Mouse (Mus musculus) embryonic facial prominence, embryonic 11.5 days (tissue): ENCODE measurements around the gene Copa. TPM values are rescaled to one million over a fixed set of nuclear protein-coding genes. Genes with fewer than 3 reads are reported as not detected.

Experiments
- ATAC-seq: fragments of 200-750 bp; cut with Nextera tagmentation; replicated peaks from 2 replicates; pipeline ENCODE4 v1.8.0; 2017; ENCODE audit warnings: low read depth; ENCODE audit not compliant: insufficient number of reproducible peaks, low FRiP score, low TSS enrichment
- DNase-seq: peaks from one replicate; pipeline ENCODE4 v3.0.0-alpha.2; 2015; ENCODE audit warnings: low spot score
- H3K27ac ChIP-seq: fragments of 300-500 bp; sonication (generic); replicated peaks from 2 replicates; pipeline ENCODE4 v1.5.1; 2014; ENCODE audit warnings: mild to moderate bottlenecking, low read depth, low read length, control low read depth
- H3K27me3 ChIP-seq: fragments of 300-500 bp; sonication (generic); 2 replicates; pipeline ENCODE4 v1.6.1; 2014; ENCODE audit warnings: mild to moderate bottlenecking, low read length, moderate library complexity, mixed read lengths; ENCODE audit not compliant: control insufficient read depth, insufficient read depth
- H3K36me3 ChIP-seq: fragments of 300-500 bp; sonication (generic); replicated peaks from 2 replicates; pipeline ENCODE4 v1.6.1; 2014; ENCODE audit warnings: low read depth, mild to moderate bottlenecking, low read length, moderate library complexity, mixed read lengths; ENCODE audit not compliant: control insufficient read depth, insufficient read depth
- H3K4me1 ChIP-seq: fragments of 300-500 bp; sonication (generic); 2 replicates; pipeline ENCODE4 v1.6.1; 2014; ENCODE audit warnings: low read length, mixed read lengths; ENCODE audit not compliant: control insufficient read depth, insufficient read depth
- H3K4me2 ChIP-seq: fragments of 300-500 bp; sonication (generic); 2 replicates; pipeline ENCODE4 v1.6.1; 2014; ENCODE audit warnings: low read depth, mild to moderate bottlenecking, control low read depth, low read length, moderate library complexity
- H3K4me3 ChIP-seq: fragments of 300-500 bp; sonication (generic); 2 replicates; pipeline ENCODE4 v1.5.1; 2014; ENCODE audit warnings: low read depth, low read length, control low read depth
- H3K9ac ChIP-seq: fragments of 300-500 bp; sonication (generic); replicated peaks from 2 replicates; pipeline ENCODE4 v1.6.1; 2014; ENCODE audit warnings: mild to moderate bottlenecking, control low read depth, low read length
- H3K9me3 ChIP-seq: fragments of 300-500 bp; sonication (generic); replicated peaks from 2 replicates; pipeline ENCODE4 v1.6.1; 2016; ENCODE audit warnings: mild to moderate bottlenecking, low read length, inconsistent platforms, mixed read lengths; ENCODE audit not compliant: control insufficient read depth
- WGBS: fragments of 180-500 bp; shearing (Covaris S2); extraction: QIAGEN DNeasy Blood & Tissue Kit; methylation state at CpG from one replicate; pipeline ENCODE4 v1.1.7; 2014; 5-methylcytosine and 5-hydroxymethylcytosine counted together
- polyA plus RNA-seq: library from polyadenylated mRNA; unstranded; fragments of >200 nt; fragmentation: Nextera tagmentation; extraction: Ambion mirVana; gene quantifications from 2 replicates; pipeline ENCODE4 v1.2.1, GENCODE M21; 2014

Gene Copa
- polyA plus RNA-seq, 1 experiment from 2014 or later = 186 TPM

DNA sequence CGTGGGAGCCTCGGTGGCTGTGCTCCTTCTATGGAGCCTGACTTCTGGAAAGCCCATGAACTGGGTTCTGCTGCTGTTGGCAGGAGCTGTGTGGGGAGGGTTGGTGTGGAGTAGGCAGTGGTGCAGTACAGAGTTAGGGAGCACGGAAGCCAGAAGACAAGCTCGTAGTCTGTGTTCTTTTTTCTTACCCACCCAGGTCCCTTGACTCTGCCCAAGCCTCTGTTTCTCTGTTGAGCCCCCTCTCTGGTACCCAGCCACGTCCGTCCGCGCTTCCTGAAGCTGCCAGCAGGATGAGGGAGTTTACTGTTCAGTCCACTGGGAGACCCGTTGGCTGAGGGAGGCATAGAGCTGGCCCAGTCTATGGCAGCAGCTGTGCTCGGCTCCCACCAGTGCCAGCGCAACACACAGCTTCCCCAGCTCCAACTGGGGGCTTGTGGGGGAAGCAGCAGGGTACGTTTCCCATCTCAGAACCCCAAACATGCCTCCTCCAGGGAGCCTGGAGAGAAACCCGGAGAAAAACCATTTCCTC, 17.7 kb upstream of the Copa start:
- H3K4me2 ChIP-seq = no peak overlapping the region
- H3K9ac ChIP-seq = no peak overlapping the region
- H3K4me3 ChIP-seq = no peak overlapping the region
- DNase-seq = no peak
- peaks cover 14% of the 10 kb centered on the region for H3K36me3 ChIP-seq
- H3K27ac ChIP-seq = no peak overlapping the region
- ATAC-seq = no peak; the same call in 1 of the 2 replicates
- WGBS = 75% methylated on average over 13 of the region's 13 CpGs
- no peaks in the 10 kb centered on the region for H3K27me3 ChIP-seq
- no peaks in the 10 kb centered on the region for H3K4me1 ChIP-seq
- H3K9me3 ChIP-seq = no peaks in the 10 kb centered on the region

DNA sequence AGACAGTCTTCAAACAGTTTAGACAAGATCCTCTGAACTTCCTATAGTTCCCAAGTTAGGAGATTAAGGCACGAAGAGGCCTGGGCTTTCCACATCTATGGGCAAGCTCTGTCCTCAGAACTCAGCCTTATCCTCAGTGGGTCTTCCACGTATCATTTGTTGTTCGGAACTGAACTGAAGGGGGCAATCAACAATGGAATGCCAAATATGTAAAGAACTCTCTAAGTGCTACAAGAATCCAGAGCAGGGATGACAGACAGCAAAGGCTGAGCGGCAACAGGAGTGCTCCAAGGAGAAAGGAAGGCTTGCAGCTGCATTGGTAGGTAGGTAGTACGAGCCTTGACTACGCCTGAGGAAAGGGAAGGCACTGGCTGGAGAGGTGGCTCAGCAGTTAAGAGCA, 12.1 kb upstream of the Copa start:
- no peaks in the 10 kb centered on the region for H3K9me3 ChIP-seq
- H3K27me3 ChIP-seq = no peaks in the 10 kb centered on the region
- no peak overlapping the region for H3K27ac ChIP-seq
- H3K4me2 ChIP-seq = no peak overlapping the region
- 66% methylated on average over 6 of the region's 6 CpGs for WGBS
- no peaks in the 10 kb centered on the region for H3K4me1 ChIP-seq
- no peak for ATAC-seq
- DNase-seq = no peak
- no peak overlapping the region for H3K9ac ChIP-seq
- H3K4me3 ChIP-seq = no peak overlapping the region
- H3K36me3 ChIP-seq = peaks cover 27% of the 10 kb centered on the region

- no peak overlapping the region for H3K27ac ChIP-seq
- ATAC-seq = no peak
These were observed 10.8 kb upstream of the Copa start for GRCm38 (mm10) chr1:172071556-172071955.

GRCm38 (mm10) chr1:172072604-172073003, 9.7 kb upstream of the Copa start:
- Histone ChIP-seq H3K9ac (no peak overlapping the region), H3K36me3 (peaks cover 22% of the 10 kb centered on the region), H3K27me3 (no peaks in the 10 kb centered on the region), H3K4me3 (no peak overlapping the region), H3K9me3 (no peaks in the 10 kb centered on the region), H3K4me1 (no peaks in the 10 kb centered on the region), H3K27ac (no peak overlapping the region), H3K4me2 (no peak overlapping the region)
- ATAC-seq (no peak), DNase-seq (no peak)
- WGBS = 93% methylated on average over 7 of the region's 7 CpGs

More at GRCm38 (mm10) chr1:172071556-172071955, 10.8 kb upstream of the Copa start:
- Histone ChIP-seq H3K4me2 (no peak overlapping the region), H3K9me3 (no peaks in the 10 kb centered on the region), H3K9ac (no peak overlapping the region), H3K4me1 (no peaks in the 10 kb centered on the region), H3K27me3 (no peaks in the 10 kb centered on the region), H3K4me3 (no peak overlapping the region), H3K36me3 (peaks cover 22% of the 10 kb centered on the region)
- DNase-seq = no peak
- 71% methylated on average over 4 of the region's 4 CpGs for WGBS

GRCm38 (mm10) chr1:172077981-172078380, 4.3 kb upstream of the Copa start:
- ATAC-seq = no peak
- Histone ChIP-seq H3K36me3 (peaks cover 8% of the 10 kb centered on the region; the same call in 1 of the 2 replicates), H3K9ac (no peak overlapping the region), H3K27me3 (no peaks in the 10 kb centered on the region), H3K4me3 (no peak overlapping the region), H3K4me1 (no peaks in the 10 kb centered on the region), H3K27ac (no peak overlapping the region), H3K4me2 (no peak overlapping the region), H3K9me3 (no peaks in the 10 kb centered on the region)
- no peak for DNase-seq
- WGBS = 71% methylated on average over 5 of the region's 5 CpGs

- ATAC-seq = peak; percentile 77
- 0 out of 2 replicates have a peak overlapping the region, but pooled peaks have one; percentile 24 for H3K27ac ChIP-seq
These were observed 643 bp downstream of the Copa start for GRCm38 (mm10) chr1:172082899-172083445.

GRCm38 (mm10) chr1:172093522-172093921, 11.2 kb downstream of the Copa start:
- 73% methylated on average over 3 of the region's 3 CpGs for WGBS
- Histone ChIP-seq H3K9ac (no peak overlapping the region), H3K4me1 (no peaks in the 10 kb centered on the region), H3K9me3 (no peaks in the 10 kb centered on the region), H3K4me2 (no peak overlapping the region), H3K27me3 (no peaks in the 10 kb centered on the region), H3K4me3 (no peak overlapping the region), H3K27ac (no peak overlapping the region), H3K36me3 (peaks cover 11% of the 10 kb centered on the region)
- ATAC-seq (no peak), DNase-seq (no peak)

More at GRCm38 (mm10) chr1:172082899-172083445, 643 bp downstream of the Copa start:
- peak overlapping the region; percentile 92 for H3K4me3 ChIP-seq
- peak overlapping the region; percentile 40 for H3K4me2 ChIP-seq
- H3K4me1 ChIP-seq = no peaks in the 10 kb centered on the region
- H3K36me3 ChIP-seq = peaks cover 2% of the 10 kb centered on the region; the same call in 1 of the 2 replicates
- DNase-seq = peak; percentile 9
- no peaks in the 10 kb centered on the region for H3K27me3 ChIP-seq
- H3K9me3 ChIP-seq = no peaks in the 10 kb centered on the region
- H3K9ac ChIP-seq = peak overlapping the region; percentile 87
- 2% methylated on average over 24 of the region's 24 CpGs for WGBS

DNA sequence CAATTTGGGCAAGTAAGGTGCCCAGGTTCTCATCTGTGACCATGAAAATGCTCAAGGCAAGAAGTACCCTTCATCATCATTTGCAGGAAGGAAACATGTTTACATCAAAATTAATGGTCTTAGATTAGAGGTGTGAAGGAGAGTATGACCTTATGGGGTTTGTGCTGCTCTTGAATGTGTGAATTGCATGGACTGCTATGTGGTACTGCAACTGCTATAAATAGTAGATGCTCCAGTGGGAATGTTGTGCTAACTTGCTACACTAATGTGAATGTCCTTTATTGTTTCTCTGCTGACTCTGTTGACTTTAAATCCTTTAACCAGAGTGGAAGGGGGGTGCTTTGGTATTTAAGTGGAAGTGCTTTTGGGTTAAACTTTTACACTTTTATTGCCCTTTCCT, 12.0 kb downstream of the Copa start:
- Histone ChIP-seq H3K9me3 (no peaks in the 10 kb centered on the region), H3K9ac (no peak overlapping the region), H3K4me3 (no peak overlapping the region), H3K4me1 (no peaks in the 10 kb centered on the region), H3K27me3 (no peaks in the 10 kb centered on the region), H3K4me2 (no peak overlapping the region), H3K36me3 (peaks cover 10% of the 10 kb centered on the region), H3K27ac (no peak overlapping the region)
- DNase-seq (no peak), ATAC-seq (no peak)
